Mouse (Mus musculus): ENCODE measurements around the gene Atp2c2. TPM values are rescaled to one million over a fixed set of nuclear protein-coding genes. Genes with fewer than 3 reads are reported as not detected.

The Atp2c2 gene
- polyA plus RNA-seq, 1 experiment from 2014 or later: 5.3 TPM

DNA sequence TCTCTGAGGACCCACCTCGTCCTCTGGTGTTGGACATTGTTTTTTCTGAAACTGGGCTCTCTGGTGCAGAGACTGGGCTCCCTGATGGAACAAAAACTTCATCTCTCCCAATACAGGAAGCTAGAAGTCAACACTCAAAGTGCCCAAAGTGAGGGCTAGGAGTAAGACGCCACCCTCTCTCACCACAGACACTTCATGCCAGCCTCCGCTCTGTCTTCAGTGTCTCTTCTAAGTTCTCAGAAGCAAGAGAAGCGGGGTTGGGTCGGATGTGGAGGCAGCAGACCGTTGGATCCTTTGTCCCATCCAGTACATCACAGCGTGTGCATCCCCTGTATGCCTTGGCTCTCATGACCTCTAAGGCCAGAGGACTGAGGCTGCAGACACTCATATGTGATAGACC is 89.8 kb downstream of the Atp2c2 start:
- no peak for ATAC-seq (ENCODE audit: insufficient read depth, low FRiP score, low read depth)
- peaks cover 14% of the 10 kb centered on the region; the same call in 1 of the 2 replicates for H3K4me1 ChIP-seq
- H3K4me3 ChIP-seq (replicated peaks): no peak overlapping the region
- no peak overlapping the region for H3K4me2 ChIP-seq
- WGBS: 86% methylated on average over 7 of the region's 7 CpGs
- H3K27me3 ChIP-seq (replicated peaks): no peaks in the 10 kb centered on the region
- H3K36me3 ChIP-seq: no peaks in the 10 kb centered on the region
- H3K9ac ChIP-seq: no peak overlapping the region
- H3K9me3 ChIP-seq: no peaks in the 10 kb centered on the region
- H3K27ac ChIP-seq: no peak overlapping the region

- H3K36me3 ChIP-seq: no peaks in the 10 kb centered on the region
- H3K4me2 ChIP-seq: no peak overlapping the region
- WGBS: 36% methylated on average over 16 of the region's 16 CpGs
- no peaks in the 10 kb centered on the region for H3K27me3 ChIP-seq (replicated peaks)
- ATAC-seq (ENCODE audit: insufficient read depth, low FRiP score, low read depth): peak; percentile 41; the same call in 1 of the 2 replicates
- peaks cover 14% of the 10 kb centered on the region; the same call in 1 of the 2 replicates for H3K4me1 ChIP-seq
- H3K9ac ChIP-seq: no peak overlapping the region
- peak overlapping the region; percentile 76 for H3K27ac ChIP-seq
- no peak overlapping the region for H3K4me3 ChIP-seq (replicated peaks)
- no peaks in the 10 kb centered on the region for H3K9me3 ChIP-seq
Measured at GRCm38 (mm10) chr8:119791804-119792704, 92.2 kb downstream of the Atp2c2 start.

- H3K4me1 ChIP-seq: peaks cover 25% of the 10 kb centered on the region
- no peaks in the 10 kb centered on the region for H3K9me3 ChIP-seq
- 52% methylated on average over 7 of the region's 7 CpGs for WGBS
- H3K4me3 ChIP-seq (replicated peaks): no peak overlapping the region
- H3K4me2 ChIP-seq: no peak overlapping the region
- H3K36me3 ChIP-seq: no peaks in the 10 kb centered on the region
- no peak overlapping the region for H3K9ac ChIP-seq
- H3K27ac ChIP-seq: no peak overlapping the region
- no peaks in the 10 kb centered on the region for H3K27me3 ChIP-seq (replicated peaks)
- ATAC-seq (ENCODE audit: insufficient read depth, low FRiP score, low read depth): no peak
Measured at GRCm38 (mm10) chr8:119794689-119795088, 94.9 kb downstream of the Atp2c2 start.

GRCm38 (mm10) chr8:119795651-119796050 is 95.8 kb downstream of the Atp2c2 start:
- Histone ChIP-seq H3K9me3 (no peaks in the 10 kb centered on the region), H3K9ac (no peak overlapping the region), H3K4me1 (peaks cover 22% of the 10 kb centered on the region), H3K4me3 (replicated peaks) (no peak overlapping the region), H3K36me3 (no peaks in the 10 kb centered on the region), H3K4me2 (no peak overlapping the region), H3K27me3 (replicated peaks) (no peaks in the 10 kb centered on the region), H3K27ac (no peak overlapping the region)
- ATAC-seq (ENCODE audit: insufficient read depth, low FRiP score, low read depth): no peak
- 67% methylated on average over 3 of the region's 3 CpGs for WGBS

GRCm38 (mm10) chr8:119798170-119798964 is 98.6 kb downstream of the Atp2c2 start:
- 8% methylated on average over 15 of the region's 15 CpGs for WGBS
- no peaks in the 10 kb centered on the region for H3K27me3 ChIP-seq (replicated peaks)
- no peaks in the 10 kb centered on the region for H3K9me3 ChIP-seq
- peak; percentile 67; the same call in 1 of the 2 replicates for ATAC-seq (ENCODE audit: insufficient read depth, low FRiP score, low read depth)
- peaks cover 11% of the 10 kb centered on the region for H3K4me1 ChIP-seq
- H3K4me3 ChIP-seq (replicated peaks): peak overlapping the region; percentile 14; the same call in 1 of the 2 replicates
- peak overlapping the region; percentile 43 for H3K4me2 ChIP-seq
- no peaks in the 10 kb centered on the region for H3K36me3 ChIP-seq
- H3K27ac ChIP-seq: peak overlapping the region; percentile 63; the same call in 1 of the 2 replicates
- H3K9ac ChIP-seq: no peak overlapping the region

DNA sequence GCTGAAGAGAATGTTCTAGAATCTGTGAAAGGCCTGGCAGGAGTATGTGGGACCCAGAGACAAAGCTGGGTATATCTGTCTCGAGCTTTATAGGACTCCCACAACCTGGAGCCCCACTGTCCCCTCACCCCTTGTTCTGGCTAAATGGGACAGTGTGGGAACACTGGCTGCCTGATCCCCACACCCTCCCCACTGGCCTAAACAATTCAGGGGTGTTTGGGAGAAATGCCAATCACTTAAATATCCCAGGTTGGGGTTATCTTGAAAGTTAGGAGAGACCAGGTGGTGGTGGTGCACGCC is 99.1 kb downstream of the Atp2c2 start:
- Histone ChIP-seq H3K27ac (0 out of 2 replicates have a peak overlapping the region, but pooled peaks have one; percentile 63), H3K27me3 (replicated peaks) (no peaks in the 10 kb centered on the region), H3K9me3 (no peaks in the 10 kb centered on the region), H3K4me3 (replicated peaks) (no peak overlapping the region), H3K4me1 (peaks cover 11% of the 10 kb centered on the region), H3K9ac (no peak overlapping the region), H3K4me2 (no peak overlapping the region; the same call in 1 of the 2 replicates), H3K36me3 (no peaks in the 10 kb centered on the region)
- 83% methylated on average over 2 of the region's 2 CpGs for WGBS
- ATAC-seq (ENCODE audit: insufficient read depth, low FRiP score, low read depth): no peak

DNA sequence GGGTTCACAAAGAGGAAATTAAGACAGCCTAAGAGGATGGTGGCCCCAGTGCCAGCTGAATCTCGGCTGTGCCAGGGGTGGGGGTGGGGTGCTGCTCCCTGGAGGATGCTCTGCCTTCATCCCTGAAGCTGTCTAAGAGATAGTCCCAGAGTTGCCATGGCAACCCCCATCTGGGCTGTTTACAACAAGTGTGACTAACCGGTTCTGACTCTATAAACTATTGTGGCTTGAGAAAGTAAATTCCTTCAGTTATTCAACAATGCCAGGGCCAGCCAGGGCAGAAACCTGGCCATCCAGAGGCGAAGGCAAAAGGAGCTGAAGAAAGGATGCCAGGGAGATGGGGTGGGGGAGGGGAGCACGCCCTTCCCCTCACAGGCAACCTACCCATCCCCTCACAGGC is 101.4 kb downstream of the Atp2c2 start:
- H3K27ac ChIP-seq: no peak overlapping the region
- H3K4me1 ChIP-seq: peaks cover 11% of the 10 kb centered on the region
- H3K4me2 ChIP-seq: no peak overlapping the region
- H3K27me3 ChIP-seq (replicated peaks): no peaks in the 10 kb centered on the region
- H3K4me3 ChIP-seq (replicated peaks): no peak overlapping the region
- H3K9me3 ChIP-seq: no peaks in the 10 kb centered on the region
- 21% methylated on average over 4 of the region's 4 CpGs for WGBS
- no peak overlapping the region for H3K9ac ChIP-seq
- H3K36me3 ChIP-seq: no peaks in the 10 kb centered on the region
- ATAC-seq (ENCODE audit: insufficient read depth, low FRiP score, low read depth): no peak

- Histone ChIP-seq H3K27me3 (replicated peaks) (no peaks in the 10 kb centered on the region), H3K9me3 (no peaks in the 10 kb centered on the region), H3K27ac (no peak overlapping the region), H3K36me3 (no peaks in the 10 kb centered on the region), H3K9ac (no peak overlapping the region), H3K4me2 (no peak overlapping the region), H3K4me1 (peaks cover 17% of the 10 kb centered on the region), H3K4me3 (replicated peaks) (no peak overlapping the region)
- 97% methylated on average over 1 of the region's 1 CpGs for WGBS
- ATAC-seq (ENCODE audit: insufficient read depth, low FRiP score, low read depth): no peak
Measured at GRCm38 (mm10) chr8:119802592-119802991, 102.8 kb downstream of the Atp2c2 start.

DNA sequence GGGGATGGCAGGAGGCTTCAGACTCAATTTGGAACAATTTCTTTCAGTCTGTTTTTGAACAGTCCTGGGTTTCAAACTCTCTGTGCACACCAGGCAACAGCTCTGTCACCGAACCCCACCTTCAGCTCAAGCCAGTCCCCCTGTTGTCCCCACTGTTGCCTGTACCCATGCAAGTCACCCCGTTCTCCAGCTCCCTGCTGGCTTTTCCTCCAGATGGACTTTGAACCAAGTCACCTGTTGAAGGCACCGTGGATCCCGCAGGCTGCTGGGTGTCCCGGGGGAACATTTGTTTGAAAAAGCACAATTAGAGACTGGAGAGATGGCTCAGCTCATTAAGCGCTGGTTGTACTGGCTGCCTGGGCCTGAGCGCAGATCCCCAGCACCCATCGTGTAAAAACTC is 105.5 kb downstream of the Atp2c2 start:
- 0 out of 2 replicates have a peak, but pooled peaks cover 7% of the 10 kb centered on the region for H3K4me1 ChIP-seq
- peaks cover 7% of the 10 kb centered on the region; the same call in 1 of the 2 replicates for H3K36me3 ChIP-seq
- H3K4me3 ChIP-seq (replicated peaks): no peak overlapping the region
- 58% methylated on average over 8 of the region's 8 CpGs for WGBS
- H3K9ac ChIP-seq: no peak overlapping the region
- no peaks in the 10 kb centered on the region for H3K9me3 ChIP-seq
- ATAC-seq (ENCODE audit: insufficient read depth, low FRiP score, low read depth): no peak
- H3K4me2 ChIP-seq: no peak overlapping the region
- H3K27me3 ChIP-seq (replicated peaks): no peaks in the 10 kb centered on the region
- H3K27ac ChIP-seq: no peak overlapping the region

GRCm38 (mm10) chr8:119806422-119807263 is 106.8 kb downstream of the Atp2c2 start:
- no peak overlapping the region for H3K27ac ChIP-seq

More at GRCm38 (mm10) chr8:119806422-119807263, 106.8 kb downstream of the Atp2c2 start:
- Histone ChIP-seq H3K27me3 (replicated peaks) (no peaks in the 10 kb centered on the region), H3K9ac (no peak overlapping the region), H3K4me1 (peaks cover 13% of the 10 kb centered on the region), H3K4me2 (no peak overlapping the region), H3K4me3 (replicated peaks) (no peak overlapping the region), H3K36me3 (peaks cover 9% of the 10 kb centered on the region; the same call in 1 of the 2 replicates), H3K9me3 (no peaks in the 10 kb centered on the region)
- WGBS: 57% methylated on average over 14 of the region's 14 CpGs
- no peak for ATAC-seq (ENCODE audit: insufficient read depth, low FRiP score, low read depth)
